10 mouse cellular contexts compared by ENCODE assay signal in genomic region chr4:123425672-123426272, GRCm38 (mm10).
DNase-seq lines count a peak whose midpoint lies in the region; ATAC-seq lines count a peak whose summit lies in the region.
"Had no signal": no experiment of that assay in that cellular context is flagged by ENCODE, and none has a peak within 500 bp of the region (broad histone marks: within the 10 kb centered on the region; RNA-seq: fewer than 3 reads in every experiment).

No protein-coding gene starts in this region.

- H3K27me3 ChIP-seq in heart, embryonic 16.5 days (ENCODE audit: control insufficient read depth, insufficient read depth, low read length): no peaks in the 10 kb centered on the region
- H3K27me3 ChIP-seq in lung, embryonic 16.5 days (ENCODE audit: control insufficient read depth, insufficient read depth, low read depth, low read length): no peaks in the 10 kb centered on the region

- peaks cover 59% of the 10 kb centered on the region for H3K4me1 ChIP-seq in heart, embryonic 16.5 days (ENCODE audit: control insufficient read depth, insufficient read depth, low read length)
- peaks cover 21% of the 10 kb centered on the region; the same call in 1 of the 2 replicates for H3K4me1 ChIP-seq in lung, embryonic 16.5 days (replicated peaks; ENCODE audit: control insufficient read depth, insufficient read depth, low read length)

- WGBS in heart, embryonic 16.5 days: 13% methylated on average over 1 of the region's 1 CpGs
- WGBS in lung, embryonic 16.5 days: 23% methylated on average over 1 of the region's 1 CpGs

- peak overlapping the region; percentile 91 for H3K27ac ChIP-seq in heart, embryonic 16.5 days (ENCODE audit: low read length)
- H3K27ac ChIP-seq in lung, embryonic 16.5 days (ENCODE audit: low read length): peak overlapping the region; percentile 17
- H3K27ac ChIP-seq: left cerebral cortex, adult 2 months had no signal

- H3K4me3 ChIP-seq in heart, embryonic 16.5 days (ENCODE audit: low read length): no peak overlapping the region
- H3K4me3 ChIP-seq in lung, embryonic 16.5 days (ENCODE audit: low read length): no peak overlapping the region
- H3K4me3 ChIP-seq: left cerebral cortex, adult 2 months had no signal

- no peaks in the 10 kb centered on the region for H3K9me3 ChIP-seq in heart, embryonic 16.5 days (replicated peaks; ENCODE audit: control insufficient read depth, low read length)
- H3K9me3 ChIP-seq in lung, embryonic 16.5 days (ENCODE audit: control insufficient read depth, low read length): no peaks in the 10 kb centered on the region

- peak; percentile 85 for ATAC-seq in heart, embryonic 16.5 days (replicated peaks; ENCODE audit: extremely low read depth, insufficient read depth, low FRiP score)
- ATAC-seq in lung, embryonic 16.5 days (ENCODE audit: low read depth): peak; percentile 91

- peaks cover under 1% of the 10 kb centered on the region for H3K36me3 ChIP-seq in heart, embryonic 16.5 days (ENCODE audit: control insufficient read depth, insufficient read depth)
- H3K36me3 ChIP-seq in lung, embryonic 16.5 days (ENCODE audit: control insufficient read depth, insufficient read depth, low read length): peaks cover 4% of the 10 kb centered on the region

- H3K4me2 ChIP-seq in heart, embryonic 16.5 days (ENCODE audit: low read depth, low read length): peak overlapping the region; percentile 39; the same call in 1 of the 2 replicates
- no peak overlapping the region for H3K4me2 ChIP-seq in lung, embryonic 16.5 days (ENCODE audit: low read depth, low read length)

- 0 out of 2 replicates have a peak overlapping the region, but pooled peaks have one; percentile 36 for H3K9ac ChIP-seq in heart, embryonic 16.5 days (ENCODE audit: low read length)
- H3K9ac ChIP-seq in lung, embryonic 16.5 days (ENCODE audit: low read length): no peak overlapping the region

- peak; percentile 33 for DNase-seq in 3134 (ENCODE audit: extremely low read depth, insufficient read length, low spot score)
- DNase-seq in 416B (ENCODE audit: low read depth): peak; percentile 70
- no peak for DNase-seq in cerebellum, postnatal 10 days
- no peak for DNase-seq in right cerebral cortex, adult 2 months (ENCODE audit: low spot score in 2 of 2)
- DNase-seq in MN1 (ENCODE audit: low spot score): no peak
- DNase-seq: cerebellum, postnatal 25 days; gastrocnemius, postnatal 25 days had no signal

Comparison
In these comparisons a context has a peak if more than half of its experiments do, and no peak if none do; other contexts are left out.
1. DNase-seq: peak in 3134 (single experiment) and 416B (single experiment); none in cerebellum, postnatal 10 days (0 of 2), right cerebral cortex, adult 2 months (0 of 2) and MN1 (single experiment).